Mouse (Mus musculus): ENCODE measurements at regions not wholly inside any gene's neighbourhood (a gene's known extent, or its start where the extent isn't known, plus 50 kb on each side); places are given as distances from the start of the nearest gene placed in this dataset.

DNA sequence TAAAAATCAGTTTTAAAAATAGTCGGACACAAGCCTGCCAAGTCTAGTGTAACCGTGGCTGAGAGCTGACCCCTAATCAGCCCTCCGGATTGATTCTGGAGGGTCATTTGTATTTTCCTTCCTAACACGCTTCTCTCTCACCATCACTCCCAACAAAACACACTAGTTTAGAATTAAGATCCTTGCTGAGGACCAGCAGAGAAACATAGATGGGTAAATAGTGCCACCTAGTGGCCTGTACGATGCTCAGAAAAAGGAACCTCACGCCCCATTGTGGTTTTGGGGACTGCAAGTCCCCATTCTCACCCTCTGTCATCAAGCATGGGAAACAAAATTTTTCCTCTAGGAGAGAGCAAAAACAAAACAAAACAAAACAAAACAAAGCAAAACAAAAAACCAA, 271.6 kb upstream of the Atp11b start:
- TF ChIP-seq CHD1 (IDR thresholded peaks at IDR 0.05; ENCODE audit: low read depth, low read length) (no peak), ZKSCAN1 (IDR thresholded peaks at IDR 0.05; ENCODE audit: borderline replicate concordance, low read depth, low read length) (no peak), HCFC1 (IDR thresholded peaks at IDR 0.05; ENCODE audit: low read depth, low read length) (no peak), ETS1 (conservative IDR thresholded peaks at IDR 0.05; ENCODE audit: low read depth, low read length) (no peak), RCOR1 (conservative IDR thresholded peaks at IDR 0.05; ENCODE audit: low read depth, low read length) (no peak), CTCF (conservative IDR thresholded peaks at IDR 0.05 in 1 of 2, IDR thresholded peaks at IDR 0.05 in 1 of 2; ENCODE audit: low read depth in 2 of 2, low read length in 2 of 2) (peak; percentile 38 to 88; a peak in 3 of 4 replicates), POLR2A (IDR thresholded peaks at IDR 0.05; ENCODE audit: low read depth, low read length) (no peak), JUND (conservative IDR thresholded peaks at IDR 0.05; ENCODE audit: low read depth, low read length) (no peak; the same call in 1 of the 2 replicates), ZC3H11A (IDR thresholded peaks at IDR 0.05; ENCODE audit: low read depth, low read length) (peak; percentile 49), JUN (IDR thresholded peaks at IDR 0.05; ENCODE audit: insufficient read depth, low read depth, low read length) (no peak), UBTF (IDR thresholded peaks at IDR 0.05; ENCODE audit: low read depth, low read length) (no peak), USF1 (IDR thresholded peaks at IDR 0.05; ENCODE audit: low read depth, low read length) (no peak)

Measured in CH12.LX (cell line).